Mouse (Mus musculus) testis, adult 2 months (tissue): ENCODE measurements at regions not wholly inside any gene's neighbourhood (a gene's known extent, or its start where the extent isn't known, plus 50 kb on each side); places are given as distances from the start of the nearest gene placed in this dataset.

Experiments
- CTCF ChIP-seq: fragments of 200-500 bp; IDR thresholded peaks from 2 replicates; pipeline ENCODE4 v1.5.1; 2012; ENCODE audit warnings: low read depth, mild to moderate bottlenecking, inconsistent platforms, low read length, moderate library complexity; ENCODE audit not compliant: control insufficient read depth, insufficient read depth, insufficient replicate concordance
- POLR2A ChIP-seq: fragments of 200-500 bp; IDR thresholded peaks from 2 replicates; pipeline ENCODE4 v1.6.1; 2012; ENCODE audit warnings: low read depth, mild to moderate bottlenecking, inconsistent platforms, low read length, moderate library complexity; ENCODE audit not compliant: control insufficient read depth

DNA sequence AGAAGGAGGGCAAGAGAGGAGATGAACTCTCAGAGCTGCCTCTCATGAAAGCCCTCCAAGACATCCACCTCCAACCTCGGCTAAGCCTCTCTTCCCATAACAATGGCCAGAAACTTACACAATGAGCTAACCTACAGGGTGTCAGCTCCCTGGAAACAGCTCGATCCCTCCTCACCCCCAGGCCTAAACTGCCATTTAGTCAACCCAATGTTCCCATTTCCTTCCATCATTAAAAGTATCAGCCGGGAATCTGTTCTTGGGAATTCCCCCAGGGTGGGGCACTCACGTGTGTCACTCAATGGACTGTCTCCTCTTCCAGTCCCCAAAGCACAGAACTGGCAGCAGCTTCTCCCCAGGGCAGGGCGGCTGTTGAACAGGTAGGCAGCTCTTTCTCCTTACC, 236.3 kb downstream of the Rab11fip2 start:
- no peak for TF ChIP-seq POLR2A
- no peak for TF ChIP-seq CTCF
